Mouse (Mus musculus) left cerebral cortex, adult 2 months (tissue): ENCODE results near the gene Olfr725. TPM values are rescaled to one million over a fixed set of nuclear protein-coding genes. Genes with fewer than 3 reads are reported as not detected.

Experiments used
- DNase-seq, 2 experiments: peaks; one replicate each; pipeline ENCODE4 v3.0.0; 2021 to 2022; ENCODE audit warnings: low spot score in 2 of 2, mixed read lengths in 1 of 2; ENCODE audit errors: extremely low spot score in 1 of 2
- H3K27ac ChIP-seq: fragments of 200-600 bp; 2 replicates; pipeline ENCODE4 v1.8.1; 2022
- H3K4me3 ChIP-seq: fragments of 200-600 bp; 2 replicates; pipeline ENCODE4 v1.8.1; 2022
- CTCF ChIP-seq: fragments of 200-600 bp; IDR thresholded peaks from 2 replicates; pipeline ENCODE4 v1.8.1; 2022; ENCODE audit warnings: antibody characterized with exemption, mild to moderate bottlenecking, moderate library complexity
- intact Hi-C: fragments of 180-260 bp; cut with DNase I; formaldehyde crosslinking; loops from one replicate; pipeline ENCODE4 v1.15.1; 2025
- long read RNA-seq, 2 experiments: library from polyadenylated mRNA; stranded (forward); transcript quantifications; one replicate each; pipeline ENCODE4 v2.0.0; 2021; ENCODE audit warnings: borderline mapping rate in 2 of 2
- total RNA-seq, 2 experiments: library from RNA; stranded (reverse); gene quantifications; 2 replicates each; pipeline ENCODE4 v1.2.3; 2021

Olfr725 gene
- not detected for total RNA-seq
- long read RNA-seq, experiment 1: 0 reads
- long read RNA-seq, experiment 2: 0 reads

GRCm38 (mm10) chr14:50040275-50040674 is at the start of gene Olfr725:
Gene Olfr725, minus strand, starts transcription at chr14:50040375.
- no peak for DNase-seq
- intact Hi-C loops: no loop called here

GRCm38 (mm10) chr14:50062733-50063104 is 22.5 kb upstream of the Olfr725 start:
- peak overlapping the region; percentile 71 for H3K4me3 ChIP-seq
- H3K27ac ChIP-seq: no peak overlapping the region
- no peak for TF ChIP-seq CTCF
- intact Hi-C loops: loop anchor here (5.0 kb wide), 1 partner anchor 725 kb away; the partner anchor contains the start of gene Ttc5
- DNase-seq: no peak

More at GRCm38 (mm10) chr14:50040275-50040674, at the start of gene Olfr725:
- TF ChIP-seq CTCF: no peak
- no peak within 1 kb of the TSS for H3K4me3 ChIP-seq
- H3K27ac ChIP-seq: no peak within 1 kb of the TSS

- H3K4me3 ChIP-seq: peak overlapping the region; percentile 71
- H3K27ac ChIP-seq: no peak overlapping the region
- peak; percentile 55 for TF ChIP-seq CTCF
- peak; percentile 41 to 53 for DNase-seq
- intact Hi-C loops: loop anchor here (5.0 kb wide), 1 partner anchor 725 kb away; the partner anchor contains the start of gene Ttc5
These were observed 22.0 kb upstream of the Olfr725 start for GRCm38 (mm10) chr14:50061955-50062732.

- intact Hi-C loops: loop anchor here (5.0 kb wide), 1 partner anchor 726 kb away; the partner anchor contains the start of gene Ttc5
- H3K27ac ChIP-seq: no peak overlapping the region
These were observed 21.4 kb upstream of the Olfr725 start for GRCm38 (mm10) chr14:50061590-50061954.

GRCm38 (mm10) chr14:50061179-50061578 is 21.0 kb upstream of the Olfr725 start:
- intact Hi-C loops: loop anchor here (5.0 kb wide), 1 partner anchor 726 kb away; the partner anchor contains the start of gene Ttc5
- no peak for DNase-seq

More at GRCm38 (mm10) chr14:50061590-50061954, 21.4 kb upstream of the Olfr725 start:
- no peak for TF ChIP-seq CTCF
- peak in 1 of 2 experiments; percentile 7 for DNase-seq
- peak overlapping the region; percentile 71 for H3K4me3 ChIP-seq

GRCm38 (mm10) chr14:50032041-50032440 is 8.1 kb downstream of the Olfr725 start:
- Histone ChIP-seq H3K27ac (no peak overlapping the region), H3K4me3 (no peak overlapping the region)
- intact Hi-C loops: no loop called here
- DNase-seq: no peak
- no peak for TF ChIP-seq CTCF

More at GRCm38 (mm10) chr14:50061179-50061578, 21.0 kb upstream of the Olfr725 start:
- TF ChIP-seq CTCF: no peak
- Histone ChIP-seq H3K27ac (no peak overlapping the region), H3K4me3 (peak overlapping the region; percentile 71; the same call in 1 of the 2 replicates)

GRCm38 (mm10) chr14:50031356-50031755 is 8.8 kb downstream of the Olfr725 start:
- intact Hi-C loops: no loop called here
- H3K27ac ChIP-seq: no peak overlapping the region
- TF ChIP-seq CTCF: no peak

GRCm38 (mm10) chr14:50026371-50026770 is 13.8 kb downstream of the Olfr725 start:
- no peak for DNase-seq

More at GRCm38 (mm10) chr14:50031356-50031755, 8.8 kb downstream of the Olfr725 start:
- H3K4me3 ChIP-seq: no peak overlapping the region
- DNase-seq: no peak

More at GRCm38 (mm10) chr14:50026371-50026770, 13.8 kb downstream of the Olfr725 start:
- intact Hi-C loops: no loop called here
- Histone ChIP-seq H3K4me3 (no peak overlapping the region), H3K27ac (no peak overlapping the region)
- TF ChIP-seq CTCF: no peak

Other genes starting within 250 kb of the Olfr725 start
- gene Olfr722, start 138.4 kb downstream of the Olfr725 start, total RNA-seq: not detected
- gene Olfr723, start 108.6 kb downstream of the Olfr725 start, total RNA-seq: not detected
- not detected for gene Olfr724, start 77.1 kb downstream of the Olfr725 start, total RNA-seq
- not detected for gene Olfr726, start 50.6 kb upstream of the Olfr725 start, total RNA-seq
- gene Olfr727, start 82.8 kb upstream of the Olfr725 start, total RNA-seq: not detected
- not detected for gene Olfr728, start 102.3 kb upstream of the Olfr725 start, total RNA-seq
- not detected for gene Olfr729, start 112.5 kb upstream of the Olfr725 start, total RNA-seq
- not detected for gene Olfr730, start 147.8 kb upstream of the Olfr725 start, total RNA-seq
- gene Olfr731, start 201.5 kb upstream of the Olfr725 start, total RNA-seq: not detected
- gene Olfr732, start 243.8 kb upstream of the Olfr725 start, total RNA-seq: not detected